Mouse (Mus musculus): ENCODE results near the gene Hist1h3f.

GRCm38 (mm10) chr13:23537006-23537710, 6.7 kb upstream of the Hist1h3f start:
- TF ChIP-seq CTCF (IDR thresholded peaks at IDR 0.05; ENCODE audit: extremely low read depth, insufficient read length, insufficient replicate concordance, low read depth, low read length), result no peak
- no peak for TF ChIP-seq POLR2A (IDR thresholded peaks at IDR 0.05; ENCODE audit: low read depth, low read length)

Data from small intestine, adult 2 months (tissue).